Mouse (Mus musculus) small intestine, adult 2 months (tissue): ENCODE data around the gene Ninj2. TPM values are rescaled to one million over a fixed set of nuclear protein-coding genes. Genes with fewer than 3 reads are reported as not detected.
"Not testable (repeated sequence)": the region's sequence is repeated elsewhere in the genome, so short reads cannot be mapped to it uniquely, and the experiment has no call there.

Experiments
- H3K27ac ChIP-seq: fragments of 200-500 bp; 2 replicates; pipeline ENCODE4 v1.5.1; 2012; ENCODE audit warnings: low read depth, low read length, control low read depth, inconsistent platforms; ENCODE audit not compliant: insufficient read depth
- H3K27me3 ChIP-seq: fragments of 200-500 bp; 2 replicates; pipeline ENCODE4 v1.6.1; 2012; ENCODE audit warnings: mild to moderate bottlenecking, moderate library complexity, low read length, inconsistent platforms; ENCODE audit not compliant: control insufficient read depth, insufficient read depth
- H3K36me3 ChIP-seq: fragments of 200-500 bp; 2 replicates; pipeline ENCODE4 v1.6.1; 2012; ENCODE audit warnings: mild to moderate bottlenecking, low read length, control low read depth, inconsistent platforms; ENCODE audit not compliant: control insufficient read depth, insufficient read depth
- H3K4me1 ChIP-seq: fragments of 200-500 bp; 2 replicates; pipeline ENCODE4 v1.6.1; 2012; ENCODE audit warnings: low read length, inconsistent platforms, mixed read lengths; ENCODE audit not compliant: control insufficient read depth, insufficient read depth, insufficient read length
- H3K4me3 ChIP-seq: fragments of 200-500 bp; 2 replicates; pipeline ENCODE4 v1.5.1; 2012; ENCODE audit warnings: low read depth, mild to moderate bottlenecking, control low read depth, inconsistent platforms, low read length, moderate library complexity
- CTCF ChIP-seq: fragments of 200-500 bp; IDR thresholded peaks from 2 replicates; pipeline ENCODE4 v1.5.1; 2012; ENCODE audit warnings: low read depth, mild to moderate bottlenecking, control low read depth, inconsistent platforms, low read length, moderate library complexity, mixed read lengths; ENCODE audit not compliant: insufficient replicate concordance, insufficient read length; ENCODE audit errors: extremely low read depth
- POLR2A ChIP-seq: fragments of 200-500 bp; IDR thresholded peaks from 2 replicates; pipeline ENCODE4 v1.6.1; 2012; ENCODE audit warnings: low read depth, mild to moderate bottlenecking, control low read depth, inconsistent platforms, low read length, moderate library complexity
- WGBS: fragments of 180-500 bp; shearing (Covaris S2); methylation state at CpG from one replicate; pipeline ENCODE4 v1.1.7; 2018; 5-methylcytosine and 5-hydroxymethylcytosine counted together
- polyA plus RNA-seq: library from polyadenylated mRNA; depleted of rRNA; stranded (reverse); fragments of >200 nt; gene quantifications from 2 replicates; pipeline ENCODE4 v1.2.3, GENCODE M21; 2012

The Ninj2 gene
- polyA plus RNA-seq, 1 experiment = not detected

DNA sequence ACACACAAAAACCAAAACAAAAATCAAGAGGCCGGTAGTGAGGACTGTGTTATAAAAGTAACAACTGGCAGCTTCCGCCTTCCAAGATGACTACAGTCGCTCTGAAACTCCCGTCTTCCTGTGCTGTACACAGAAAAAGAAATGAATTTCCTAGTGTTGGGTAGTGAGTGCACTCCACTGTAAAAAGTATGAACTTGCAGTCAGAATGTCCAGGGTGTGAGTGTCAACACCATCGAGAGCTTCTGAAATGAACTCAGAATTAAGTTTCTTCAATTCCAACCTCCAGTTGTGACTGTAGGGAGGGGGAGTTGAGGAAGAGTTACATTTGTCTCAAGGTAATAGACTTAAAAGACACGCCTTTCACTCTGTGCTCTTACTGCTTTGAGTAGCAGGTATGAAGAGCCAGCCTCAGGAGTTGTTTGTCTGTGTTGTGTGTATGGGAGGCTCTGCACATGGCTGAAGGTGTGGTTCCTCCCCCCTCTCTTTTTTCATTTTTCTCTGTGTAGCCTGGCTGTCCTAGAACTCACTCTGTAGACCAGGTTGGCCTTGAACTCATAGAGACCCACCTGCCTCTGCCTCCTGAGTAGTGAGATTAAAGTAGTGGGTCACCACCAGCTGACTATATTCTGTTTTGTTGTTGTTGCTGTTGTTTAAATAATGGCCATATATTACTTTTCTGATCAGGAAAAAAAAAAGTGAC, 10.7 kb upstream of the Ninj2 start:
- peak overlapping the region; percentile 57 for H3K27ac ChIP-seq
- 86% methylated on average over 6 of the region's 6 CpGs for WGBS

GRCm38 (mm10) chr6:120082951-120083411, 10.2 kb upstream of the Ninj2 start:
- Histone ChIP-seq H3K36me3 (no peaks in the 10 kb centered on the region), H3K4me3 (no peak overlapping the region), H3K4me1 (no peaks in the 10 kb centered on the region; the same call in 1 of the 2 replicates), H3K27me3 (no peaks in the 10 kb centered on the region), H3K27ac (peak overlapping the region; percentile 81)
- 77% methylated on average over 8 of the region's 8 CpGs for WGBS
- TF ChIP-seq CTCF (no peak), POLR2A (no peak)

More for the DNA sequence above, 10.7 kb upstream of the Ninj2 start:
- H3K4me1 ChIP-seq = no peaks in the 10 kb centered on the region; the same call in 1 of the 2 replicates
- no peak overlapping the region for H3K4me3 ChIP-seq
- H3K27me3 ChIP-seq = no peaks in the 10 kb centered on the region
- H3K36me3 ChIP-seq = no peaks in the 10 kb centered on the region
- TF ChIP-seq POLR2A (no peak), CTCF (no peak)

DNA sequence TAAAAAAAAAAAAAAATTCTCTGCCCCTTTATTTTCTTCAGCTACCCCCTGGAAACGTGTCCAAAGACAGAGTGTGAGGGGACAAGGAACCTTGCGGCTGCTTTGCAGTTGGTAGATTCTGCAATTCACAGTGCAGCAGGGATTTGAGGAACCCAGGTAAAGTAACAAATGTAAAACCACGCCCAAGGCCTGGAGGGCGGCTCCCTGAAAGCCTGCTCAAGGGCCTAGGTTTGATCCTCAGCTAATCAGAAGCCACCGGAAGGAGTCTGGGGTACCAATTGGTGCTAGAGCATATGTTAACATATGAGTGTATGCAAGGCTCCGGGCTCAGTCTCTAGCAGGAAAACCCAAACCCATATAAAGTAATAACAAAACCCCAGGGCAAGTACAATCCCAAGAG, 9.7 kb upstream of the Ninj2 start:
- peak overlapping the region; percentile 81 for H3K27ac ChIP-seq
- no peak for TF ChIP-seq POLR2A
- no peak for TF ChIP-seq CTCF
- no peak overlapping the region for H3K4me3 ChIP-seq
- H3K4me1 ChIP-seq = no peaks in the 10 kb centered on the region; the same call in 1 of the 2 replicates
- H3K36me3 ChIP-seq = no peaks in the 10 kb centered on the region
- WGBS = 66% methylated on average over 6 of the region's 6 CpGs
- no peaks in the 10 kb centered on the region for H3K27me3 ChIP-seq

DNA sequence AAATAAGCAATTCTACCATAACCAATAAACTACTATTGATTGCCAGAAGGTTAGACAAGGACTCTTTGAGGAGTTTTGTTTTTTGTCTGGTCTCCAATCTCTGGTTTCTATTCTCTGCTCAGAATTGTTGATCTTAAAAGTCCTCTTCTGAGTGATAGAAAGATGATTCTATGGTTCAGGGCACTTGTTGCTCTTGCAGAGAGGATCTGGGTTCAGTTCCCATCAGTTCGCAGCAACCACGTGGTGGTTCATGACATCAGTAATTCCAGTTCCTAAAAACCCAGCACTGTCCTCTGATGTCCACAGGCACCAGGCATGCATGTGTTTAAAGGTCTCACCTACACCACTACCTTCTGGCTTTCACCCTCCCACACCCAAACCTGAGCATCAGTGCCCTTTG, 8.2 kb upstream of the Ninj2 start:
- no peaks in the 10 kb centered on the region; the same call in 1 of the 2 replicates for H3K4me1 ChIP-seq
- H3K27me3 ChIP-seq = no peaks in the 10 kb centered on the region
- TF ChIP-seq CTCF (no peak), POLR2A (no peak)
- 95% methylated on average over 2 of the region's 2 CpGs for WGBS
- no peaks in the 10 kb centered on the region for H3K36me3 ChIP-seq
- H3K27ac ChIP-seq = no peak overlapping the region
- H3K4me3 ChIP-seq = no peak overlapping the region

- H3K4me3 ChIP-seq = no peak overlapping the region
- no peaks in the 10 kb centered on the region; the same call in 1 of the 2 replicates for H3K4me1 ChIP-seq
- WGBS = 88% methylated on average over 3 of the region's 3 CpGs
- TF ChIP-seq CTCF (no peak), POLR2A (no peak)
- no peaks in the 10 kb centered on the region for H3K36me3 ChIP-seq
- no peaks in the 10 kb centered on the region for H3K27me3 ChIP-seq
- H3K27ac ChIP-seq = no peak overlapping the region
Measured at GRCm38 (mm10) chr6:120085832-120086231, 7.3 kb upstream of the Ninj2 start.

DNA sequence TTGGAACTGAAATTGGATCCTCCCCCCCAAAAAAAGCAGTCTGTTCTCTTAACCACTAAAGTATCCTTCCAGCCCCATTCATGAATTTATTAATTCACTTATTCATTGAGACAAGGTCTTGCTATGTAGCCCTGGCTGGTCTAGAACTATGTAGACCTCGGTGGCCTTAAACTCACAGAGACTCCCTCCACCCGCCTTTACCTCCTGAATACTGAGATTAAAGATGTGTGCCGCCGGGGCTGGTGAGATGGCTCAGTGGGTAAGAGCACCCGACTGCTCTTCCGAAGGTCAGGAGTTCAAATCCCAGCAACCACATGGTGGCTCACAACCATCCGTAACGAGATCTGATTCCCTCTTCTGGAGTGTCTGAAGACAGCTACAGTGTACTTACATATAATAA, 6.1 kb upstream of the Ninj2 start:
- H3K4me1 ChIP-seq, H3K36me3 ChIP-seq, H3K27me3 ChIP-seq, H3K27ac ChIP-seq, H3K4me3 ChIP-seq: not testable (repeated sequence)
- WGBS = 91% methylated on average over 8 of the region's 8 CpGs

DNA sequence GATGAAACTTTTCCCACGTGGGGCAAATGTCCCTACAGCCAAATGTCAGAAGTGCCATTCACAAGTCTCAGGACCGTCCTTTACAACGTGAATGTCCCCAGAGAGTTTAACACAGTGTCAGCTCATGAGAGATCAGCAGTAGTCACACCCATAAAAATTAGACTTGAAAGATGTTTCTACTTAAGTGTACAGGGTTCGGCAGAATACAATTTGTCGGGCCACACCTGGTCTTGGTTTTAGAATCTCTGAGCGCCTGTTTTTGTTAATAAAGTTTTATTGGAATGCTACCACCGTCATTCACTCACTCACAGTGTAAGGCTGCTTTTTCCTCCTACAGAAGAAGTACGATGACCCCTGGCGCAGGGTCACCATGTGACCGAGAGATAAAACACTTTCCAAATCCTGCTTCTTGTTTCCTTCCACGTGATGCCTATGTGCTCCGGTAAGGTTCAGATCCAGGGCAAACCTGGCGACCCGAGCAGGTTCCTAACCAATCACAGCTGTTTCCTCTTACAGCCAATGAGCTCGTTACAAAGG, 2.4 kb upstream of the Ninj2 start:
- TF ChIP-seq CTCF (no peak), POLR2A (no peak)
- Histone ChIP-seq H3K36me3 (no peaks in the 10 kb centered on the region), H3K4me1 (no peaks in the 10 kb centered on the region), H3K27ac (no peak overlapping the region), H3K27me3 (no peaks in the 10 kb centered on the region), H3K4me3 (no peak overlapping the region)
- 55% methylated on average over 15 of the region's 15 CpGs for WGBS
